Mouse (Mus musculus) CH12.LX (cell line): Measurements from ENCODE around the gene Capn1. TPM values are rescaled to one million over a fixed set of nuclear protein-coding genes. Genes with fewer than 3 reads are reported as not detected.

ENCODE experiments used
- DNase-seq: peaks from one replicate; pipeline ENCODE4 v3.0.0-alpha.2; 2013; ENCODE audit errors: extremely low read depth
- H3K27ac ChIP-seq: 2 replicates; pipeline ENCODE4 v1.5.1; 2012; ENCODE audit warnings: low read depth, mild to moderate bottlenecking, control low read depth, moderate library complexity; ENCODE audit not compliant: insufficient read depth
- H3K27me3 ChIP-seq: replicated peaks from 2 replicates; pipeline ENCODE3; 2012; ENCODE audit warnings: inconsistent platforms
- H3K36me3 ChIP-seq, 2 experiments: replicated peaks in 1 of 2; 2 replicates each; pipeline versions ENCODE3 to v1.6.1; 2012; ENCODE audit warnings: inconsistent platforms in 1 of 2, low read length in 1 of 2, mild to moderate bottlenecking in 1 of 2, mixed read lengths in 1 of 2, moderate library complexity in 1 of 2; ENCODE audit not compliant: control insufficient read depth in 1 of 2, insufficient read depth in 1 of 2
- H3K4me1 ChIP-seq, 2 experiments: 2 replicates each; pipeline ENCODE4 v1.6.1; 2012; ENCODE audit warnings: inconsistent platforms in 1 of 2, moderate library complexity in 1 of 2; ENCODE audit not compliant: insufficient read depth in 2 of 2, control insufficient read depth in 1 of 2
- H3K4me2 ChIP-seq: 2 replicates; pipeline ENCODE4 v1.6.1; 2012; ENCODE audit warnings: low read depth, mild to moderate bottlenecking, control low read depth; ENCODE audit not compliant: poor library complexity, insufficient read depth, severe bottlenecking
- H3K4me3 ChIP-seq, 3 experiments: fragments of 150-350 bp in 1 of 3; sonication (generic) in 1 of 3; replicated peaks in 1 of 3; 2 replicates each; pipeline versions ENCODE3 to v1.5.1; 2011 to 2012; ENCODE audit warnings: low read depth in 2 of 3, low read length in 2 of 3, mild to moderate bottlenecking in 2 of 3, moderate library complexity in 2 of 3, control low read depth in 1 of 3, improper control_type of control experiment in 1 of 3, inconsistent platforms in 1 of 3, mixed read lengths in 1 of 3; ENCODE audit not compliant: poor library complexity in 1 of 3
- H3K79me2 ChIP-seq: replicated peaks from 2 replicates; pipeline ENCODE4 v1.6.1; 2012; ENCODE audit warnings: mild to moderate bottlenecking, moderate library complexity; ENCODE audit not compliant: control insufficient read depth, poor library complexity, insufficient read depth, severe bottlenecking; ENCODE audit errors: extremely low read depth
- H3K9ac ChIP-seq: 2 replicates; pipeline ENCODE4 v1.6.1; 2012; ENCODE audit warnings: low read depth, mild to moderate bottlenecking, control low read depth, moderate library complexity; ENCODE audit not compliant: insufficient read depth
- H3K9me3 ChIP-seq: replicated peaks from 2 replicates; pipeline ENCODE3; 2012; ENCODE audit warnings: low read length, inconsistent platforms, mixed read lengths
- CHD1 ChIP-seq: IDR thresholded peaks from 2 replicates; pipeline ENCODE4 v1.6.1; 2012; ENCODE audit warnings: low read depth, low read length, improper control_type of control experiment, inconsistent platforms
- CHD2 ChIP-seq: IDR thresholded peaks from 2 replicates; pipeline ENCODE4 v1.6.1; 2011; ENCODE audit warnings: low read length, improper control_type of control experiment
- E2F4 ChIP-seq: IDR thresholded peaks from 2 replicates; pipeline ENCODE4 v1.6.1; 2011; ENCODE audit warnings: low read depth, low read length, improper control_type of control experiment; ENCODE audit not compliant: insufficient replicate concordance
- ELF1 ChIP-seq: IDR thresholded peaks from 2 replicates; pipeline ENCODE4 v1.6.1; 2014; ENCODE audit warnings: low read depth, mild to moderate bottlenecking, inconsistent platforms, low read length, improper control_type of control experiment
- GABPA ChIP-seq: IDR thresholded peaks from 2 replicates; pipeline ENCODE4 v1.6.1; 2012; ENCODE audit warnings: low read depth, low read length, improper control_type of control experiment, inconsistent platforms; ENCODE audit not compliant: insufficient replicate concordance
- HCFC1 ChIP-seq: IDR thresholded peaks from 2 replicates; pipeline ENCODE4 v1.6.1; 2012; ENCODE audit warnings: low read depth, mild to moderate bottlenecking, inconsistent platforms, low read length, improper control_type of control experiment
- IRF4 ChIP-seq: IDR thresholded peaks from 2 replicates; pipeline ENCODE4 v1.6.1; 2014; ENCODE audit warnings: low read depth, mild to moderate bottlenecking, inconsistent platforms, low read length, improper control_type of control experiment
- JUN ChIP-seq: IDR thresholded peaks from 2 replicates; pipeline ENCODE4 v1.6.1; 2011; ENCODE audit warnings: low read depth, mild to moderate bottlenecking, low read length, improper control_type of control experiment, moderate library complexity; ENCODE audit not compliant: insufficient read depth
- JUND ChIP-seq: conservative IDR thresholded peaks from 2 replicates; pipeline ENCODE4 v1.6.1; 2011; ENCODE audit warnings: low read depth, low read length, improper control_type of control experiment
- MAFK ChIP-seq: IDR thresholded peaks from 2 replicates; pipeline ENCODE4 v1.6.1; 2011; ENCODE audit warnings: low read length, improper control_type of control experiment; ENCODE audit not compliant: insufficient replicate concordance
- MAX ChIP-seq: IDR thresholded peaks from 2 replicates; pipeline ENCODE4 v1.6.1; 2011; ENCODE audit warnings: low read length, improper control_type of control experiment
- MXI1 ChIP-seq: IDR thresholded peaks from 2 replicates; pipeline ENCODE4 v1.6.1; 2011; ENCODE audit warnings: mild to moderate bottlenecking, low read depth, low read length, improper control_type of control experiment
- NRF1 ChIP-seq: IDR thresholded peaks from 2 replicates; pipeline ENCODE4 v1.6.1; 2014; ENCODE audit warnings: low read depth, mild to moderate bottlenecking, inconsistent platforms, low read length, improper control_type of control experiment, moderate library complexity
- PAX5 ChIP-seq: IDR thresholded peaks from 2 replicates; pipeline ENCODE4 v1.6.1; 2012; ENCODE audit warnings: low read length, inconsistent platforms, mixed read lengths
- POLR2AphosphoS2 ChIP-seq: IDR thresholded peaks from 2 replicates; pipeline ENCODE4 v1.6.1; 2011; ENCODE audit warnings: low read depth, low read length, improper control_type of control experiment
- RAD21 ChIP-seq: IDR thresholded peaks from 2 replicates; pipeline ENCODE4 v1.6.1; 2011; ENCODE audit warnings: low read depth, mild to moderate bottlenecking, low read length, improper control_type of control experiment, moderate library complexity
- RCOR1 ChIP-seq: conservative IDR thresholded peaks from 2 replicates; pipeline ENCODE4 v1.6.1; 2012; ENCODE audit warnings: low read depth, mild to moderate bottlenecking, inconsistent platforms, low read length, improper control_type of control experiment
- SIN3A ChIP-seq: IDR thresholded peaks from 2 replicates; pipeline ENCODE4 v1.6.1; 2012; ENCODE audit warnings: low read length, improper control_type of control experiment, inconsistent platforms
- TBP ChIP-seq: conservative IDR thresholded peaks from 2 replicates; pipeline ENCODE4 v1.6.1; 2011; ENCODE audit warnings: low read depth, low read length, improper control_type of control experiment
- TCF12 ChIP-seq: IDR thresholded peaks from 2 replicates; pipeline ENCODE4 v1.6.1; 2014; ENCODE audit warnings: low read depth, mild to moderate bottlenecking, inconsistent platforms, low read length, improper control_type of control experiment
- UBTF ChIP-seq: IDR thresholded peaks from 2 replicates; pipeline ENCODE4 v1.6.1; 2012; ENCODE audit warnings: low read depth, mild to moderate bottlenecking, inconsistent platforms, low read length, improper control_type of control experiment, moderate library complexity
- USF1 ChIP-seq: IDR thresholded peaks from 2 replicates; pipeline ENCODE4 v1.6.1; 2014; ENCODE audit warnings: low read depth, mild to moderate bottlenecking, inconsistent platforms, low read length, improper control_type of control experiment
- USF2 ChIP-seq: conservative IDR thresholded peaks from 2 replicates; pipeline ENCODE4 v1.6.1; 2011; ENCODE audit warnings: low read depth, low read length, improper control_type of control experiment
- ZC3H11A ChIP-seq: IDR thresholded peaks from 2 replicates; pipeline ENCODE4 v1.6.1; 2012; ENCODE audit warnings: low read depth, mild to moderate bottlenecking, inconsistent platforms, low read length, improper control_type of control experiment
- ZNF384 ChIP-seq: IDR thresholded peaks from 2 replicates; pipeline ENCODE4 v1.6.1; 2012; ENCODE audit warnings: low read depth, low read length, improper control_type of control experiment, inconsistent platforms
- dilution Hi-C: fragments of 300-500 bp; cut with MboI; formaldehyde crosslinking; loops from 2 replicates; pipeline ENCODE4 v1.14.3; 2020; ENCODE audit warnings: low sequenced_read_pairs; ENCODE audit not compliant: extremely low pct_unique_long_range_greater_than_20kb, extremely low pct_ligation_motif_present
- in situ Hi-C: fragments of 300-500 bp; cut with MboI; formaldehyde crosslinking; loops from 3 replicates; pipeline ENCODE4 v1.14.3; 2019; ENCODE audit warnings: low sequenced_read_pairs, low pct_ligation_motif_present, low pct_unique_long_range_greater_than_20kb, mixed read lengths
- polyA plus RNA-seq: library from polyadenylated mRNA; unstranded; fragments of >175 nt; gene quantifications from 2 replicates; pipeline ENCODE4 v1.2.1, GENCODE M21; 2012; ENCODE audit warnings: low read depth; ENCODE audit not compliant: insufficient read length
- total RNA-seq, 2 experiments: library from RNA; depleted of rRNA; stranded (reverse); fragments of 300-350 nt in 1 of 2; fragments of >200 nt in 1 of 2; gene quantifications; 2 replicates each; pipeline ENCODE4 v1.2.3; 2012 to 2014

The Capn1 gene
- total and polyA plus RNA-seq, 3 experiments: 20.0 to 42.9 (median 40.2) TPM

- no peaks in the 10 kb centered on the region for H3K79me2 ChIP-seq
- in situ Hi-C loops (no loop called here), dilution Hi-C loops (no loop called here)
- H3K27ac ChIP-seq: no peak overlapping the region
- H3K27me3 ChIP-seq: no peaks in the 10 kb centered on the region
- H3K9ac ChIP-seq: no peak overlapping the region
- TF ChIP-seq ZC3H11A (no peak), TBP (no peak), E2F4 (no peak), MAX (no peak), MXI1 (no peak), USF2 (no peak), TCF12 (no peak), ELF1 (no peak), MAFK (no peak)
- no peaks in the 10 kb centered on the region for H3K36me3 ChIP-seq
- no peak for DNase-seq
- H3K4me3 ChIP-seq: no peak overlapping the region
- peaks cover 0 to 5% of the 10 kb centered on the region in 2 experiments; a peak in 2 of 4 replicates for H3K4me1 ChIP-seq
- no peaks in the 10 kb centered on the region for H3K9me3 ChIP-seq
- H3K4me2 ChIP-seq: no peak overlapping the region
Measured at GRCm38 (mm10) chr19:5977717-5978116, 38.0 kb downstream of the Capn1 start.

DNA sequence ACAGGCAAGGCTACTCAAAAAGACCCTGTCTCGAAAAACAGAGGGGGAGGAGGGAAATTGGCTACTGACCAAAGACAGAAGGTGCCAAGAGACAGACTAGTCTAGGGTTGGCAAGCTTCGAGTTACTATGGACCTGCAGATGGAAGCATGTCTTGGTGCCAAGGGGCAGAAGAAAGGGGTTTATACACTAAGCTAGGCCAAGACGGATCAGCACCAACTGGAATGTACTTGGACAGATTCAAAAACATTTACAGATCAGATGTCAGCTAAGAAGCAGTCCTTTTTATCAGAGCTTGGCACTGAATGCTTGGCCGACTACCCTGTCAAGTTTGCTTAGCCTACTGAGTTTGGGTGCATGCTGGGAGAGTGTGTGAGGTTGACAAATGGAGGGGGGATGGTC, 40.0 kb downstream of the Capn1 start:
- DNase-seq: no peak
- in situ Hi-C loops (no loop called here), dilution Hi-C loops (no loop called here)
- H3K4me1 ChIP-seq: peaks cover 0 to 13% of the 10 kb centered on the region in 2 experiments; a peak in 2 of 4 replicates
- H3K4me2 ChIP-seq: no peak overlapping the region
- no peak overlapping the region for H3K27ac ChIP-seq
- H3K4me3 ChIP-seq: no peak overlapping the region
- TF ChIP-seq PAX5: no peak
- TF ChIP-seq ZNF384: no peak
- no peak for TF ChIP-seq NRF1
- no peak for TF ChIP-seq IRF4
- no peak for TF ChIP-seq POLR2AphosphoS2
- TF ChIP-seq GABPA: no peak
- no peak for TF ChIP-seq RAD21
- no peak for TF ChIP-seq JUN
- TF ChIP-seq RCOR1: no peak
- no peak for TF ChIP-seq MXI1
- TF ChIP-seq USF1: no peak
- TF ChIP-seq MAX: no peak
- no peak for TF ChIP-seq HCFC1
- no peak for TF ChIP-seq CHD1
- TF ChIP-seq CHD2: no peak
- TF ChIP-seq ELF1: no peak
- TF ChIP-seq UBTF: no peak
- no peak for TF ChIP-seq SIN3A
- no peak for TF ChIP-seq JUND
- H3K9me3 ChIP-seq: no peaks in the 10 kb centered on the region
- no peaks in the 10 kb centered on the region for H3K36me3 ChIP-seq
- no peaks in the 10 kb centered on the region for H3K79me2 ChIP-seq
- H3K27me3 ChIP-seq: no peaks in the 10 kb centered on the region
- no peak overlapping the region for H3K9ac ChIP-seq
